Mouse (Mus musculus): ENCODE data around the gene Pan2. TPM values are rescaled to one million over a fixed set of nuclear protein-coding genes. Genes with fewer than 3 reads are reported as not detected.

The Pan2 gene
- total and polyA plus RNA-seq, 2 experiments from 2014 or later, result 13.4 to 19.0 TPM

DNA sequence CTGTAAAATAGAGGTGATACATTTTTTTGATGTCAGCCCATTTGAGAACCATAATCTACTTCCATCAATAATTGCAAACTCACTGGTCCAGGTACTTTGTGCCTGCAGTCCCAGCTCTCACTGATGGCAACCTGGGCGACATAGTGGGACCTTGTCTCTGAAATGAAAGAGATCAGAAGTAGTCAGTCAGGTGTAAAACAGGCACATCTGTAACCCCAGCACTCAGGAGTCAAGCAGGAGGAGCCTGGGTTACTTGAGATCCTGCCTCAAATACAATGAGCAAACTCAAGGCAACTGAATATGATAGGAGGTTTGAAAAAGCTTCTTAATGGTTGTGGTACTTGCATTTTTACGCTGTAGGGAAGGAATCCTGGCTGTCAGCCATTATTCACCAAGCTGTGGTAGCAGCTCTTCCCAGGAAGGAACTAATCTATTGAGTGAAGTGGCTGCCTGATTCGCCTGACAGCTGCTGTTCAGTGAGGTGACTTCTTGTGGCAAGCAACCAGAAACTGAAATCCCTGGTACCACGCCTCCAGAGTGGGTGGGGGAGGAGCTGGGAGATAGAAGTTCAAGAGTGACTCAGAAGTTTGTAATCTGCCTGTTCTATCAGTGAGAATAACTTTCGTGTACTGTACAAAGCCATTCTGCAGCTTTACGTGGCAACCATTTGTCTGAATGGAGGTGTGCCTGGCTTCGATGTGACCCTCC, 41.6 kb downstream of the Pan2 start:
- Histone ChIP-seq H3K4me1 (ENCODE audit: insufficient read depth, low read length) (no peaks in the 10 kb centered on the region), H3K27me3 (ENCODE audit: insufficient read depth, low read length) (no peaks in the 10 kb centered on the region), H3K4me3 (ENCODE audit: low read depth, low read length) (no peak overlapping the region), H3K27ac (ENCODE audit: low read depth, low read length) (no peak overlapping the region), H3K9ac (replicated peaks; ENCODE audit: low read length, poor library complexity, severe bottlenecking) (no peak overlapping the region), H3K4me2 (ENCODE audit: low read depth, low read length, poor library complexity, severe bottlenecking) (no peak overlapping the region), H3K9me3 (ENCODE audit: low read length) (no peaks in the 10 kb centered on the region), H3K36me3 (ENCODE audit: insufficient read depth, low read length) (0 out of 2 replicates have a peak, but pooled peaks cover 4% of the 10 kb centered on the region)
- DNase-seq (ENCODE audit: low spot score), result peak; percentile 82
- no peak for TF ChIP-seq CTCF (IDR thresholded peaks at IDR 0.05)
- ATAC-seq (ENCODE audit: low FRiP score), result no peak
- 50% methylated on average over 7 of the region's 7 CpGs for WGBS

DNA sequence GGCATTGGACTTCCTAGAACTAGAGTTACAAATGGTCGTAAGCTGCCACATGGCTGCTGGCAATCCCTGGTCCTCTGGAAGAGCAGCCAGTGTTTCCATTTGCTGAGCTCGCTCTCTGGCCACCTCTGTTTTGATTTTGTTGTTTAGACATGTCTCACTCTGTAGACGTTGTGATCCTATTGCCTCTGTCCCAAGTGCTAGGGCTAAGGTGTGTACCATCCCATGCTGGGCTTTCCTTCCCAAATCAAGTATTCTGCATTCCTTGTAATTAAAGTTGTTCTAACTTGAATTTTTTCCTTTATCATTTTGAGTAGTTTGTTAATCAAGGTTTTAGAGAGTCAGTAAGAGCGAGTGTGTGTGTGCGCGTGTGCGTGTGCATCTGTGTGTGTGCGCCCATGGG, 44.4 kb downstream of the Pan2 start:
- ATAC-seq (ENCODE audit: low FRiP score) (no peak), DNase-seq (ENCODE audit: low spot score) (no peak)
- H3K4me3 ChIP-seq (ENCODE audit: low read depth, low read length), result no peak overlapping the region
- H3K4me1 ChIP-seq (ENCODE audit: insufficient read depth, low read length), result no peaks in the 10 kb centered on the region
- H3K9me3 ChIP-seq (ENCODE audit: low read length), result no peaks in the 10 kb centered on the region
- H3K36me3 ChIP-seq (ENCODE audit: insufficient read depth, low read length), result peaks cover 24% of the 10 kb centered on the region
- no peak overlapping the region for H3K4me2 ChIP-seq (ENCODE audit: low read depth, low read length, poor library complexity, severe bottlenecking)
- no peak for TF ChIP-seq CTCF (IDR thresholded peaks at IDR 0.05)
- H3K27ac ChIP-seq (ENCODE audit: low read depth, low read length), result no peak overlapping the region
- no peaks in the 10 kb centered on the region for H3K27me3 ChIP-seq (ENCODE audit: insufficient read depth, low read length)
- H3K9ac ChIP-seq (replicated peaks; ENCODE audit: low read length, poor library complexity, severe bottlenecking), result no peak overlapping the region
- 91% methylated on average over 8 of the region's 8 CpGs for WGBS

DNA sequence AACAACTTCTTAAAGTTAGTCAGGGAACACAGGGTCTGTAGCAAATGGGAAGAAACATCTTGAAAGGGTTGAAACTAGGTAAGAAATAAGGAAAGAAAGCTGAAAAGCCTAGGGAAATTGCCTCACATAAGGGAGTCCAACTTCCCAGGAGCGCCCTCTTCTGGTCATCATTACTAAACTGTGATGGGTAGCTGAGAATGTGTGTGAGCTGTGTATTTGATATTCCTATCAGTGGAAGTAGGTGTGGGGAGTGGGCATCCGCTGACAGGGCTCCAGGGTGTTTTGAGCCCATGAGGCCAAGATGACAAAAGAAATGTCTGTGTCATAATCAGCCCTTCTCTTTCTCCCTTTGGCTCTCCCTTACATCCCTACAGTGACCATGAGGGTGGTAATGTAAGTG, 55.7 kb downstream of the Pan2 start:
- Histone ChIP-seq H3K36me3 (ENCODE audit: insufficient read depth, low read length) (peaks cover 70% of the 10 kb centered on the region), H3K4me1 (ENCODE audit: insufficient read depth, low read length) (no peaks in the 10 kb centered on the region), H3K9me3 (ENCODE audit: low read length) (no peaks in the 10 kb centered on the region), H3K4me3 (ENCODE audit: low read depth, low read length) (no peak overlapping the region), H3K27ac (ENCODE audit: low read depth, low read length) (no peak overlapping the region), H3K9ac (replicated peaks; ENCODE audit: low read length, poor library complexity, severe bottlenecking) (no peak overlapping the region), H3K4me2 (ENCODE audit: low read depth, low read length, poor library complexity, severe bottlenecking) (no peak overlapping the region), H3K27me3 (ENCODE audit: insufficient read depth, low read length) (no peaks in the 10 kb centered on the region)
- DNase-seq (ENCODE audit: low spot score), result peak; percentile 75
- TF ChIP-seq CTCF (IDR thresholded peaks at IDR 0.05), result peak; percentile 73
- 54% methylated on average over 2 of the region's 2 CpGs for WGBS
- no peak for ATAC-seq (ENCODE audit: low FRiP score)

DNA sequence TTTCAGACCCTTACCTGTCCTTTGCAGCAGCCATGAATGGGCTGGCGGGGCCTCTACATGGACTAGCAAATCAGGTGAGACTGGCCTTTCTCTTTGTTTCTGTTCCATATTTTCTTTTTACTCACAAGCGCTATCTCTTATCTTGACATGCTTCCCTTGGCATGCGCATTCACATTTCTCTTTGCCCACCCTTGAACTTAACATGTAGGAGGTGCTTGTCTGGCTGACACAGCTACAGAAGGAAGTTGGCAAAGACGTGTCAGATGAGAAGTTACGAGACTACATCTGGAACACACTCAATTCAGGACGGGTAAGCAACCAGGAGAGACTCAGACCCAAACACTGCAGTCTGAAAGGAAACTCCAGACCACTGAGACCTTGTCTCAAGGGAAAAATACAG, 56.1 kb downstream of the Pan2 start:
- H3K36me3 ChIP-seq (ENCODE audit: insufficient read depth, low read length), result peaks cover 66% of the 10 kb centered on the region
- ATAC-seq (ENCODE audit: low FRiP score) (no peak), DNase-seq (ENCODE audit: low spot score) (no peak)
- no peak overlapping the region for H3K27ac ChIP-seq (ENCODE audit: low read depth, low read length)
- no peak for TF ChIP-seq CTCF (IDR thresholded peaks at IDR 0.05)
- no peaks in the 10 kb centered on the region for H3K27me3 ChIP-seq (ENCODE audit: insufficient read depth, low read length)
- no peaks in the 10 kb centered on the region for H3K9me3 ChIP-seq (ENCODE audit: low read length)
- no peak overlapping the region for H3K9ac ChIP-seq (replicated peaks; ENCODE audit: low read length, poor library complexity, severe bottlenecking)
- no peak overlapping the region for H3K4me2 ChIP-seq (ENCODE audit: low read depth, low read length, poor library complexity, severe bottlenecking)
- no peaks in the 10 kb centered on the region for H3K4me1 ChIP-seq (ENCODE audit: insufficient read depth, low read length)
- H3K4me3 ChIP-seq (ENCODE audit: low read depth, low read length), result no peak overlapping the region
- WGBS, result 95% methylated on average over 6 of the region's 6 CpGs

DNA sequence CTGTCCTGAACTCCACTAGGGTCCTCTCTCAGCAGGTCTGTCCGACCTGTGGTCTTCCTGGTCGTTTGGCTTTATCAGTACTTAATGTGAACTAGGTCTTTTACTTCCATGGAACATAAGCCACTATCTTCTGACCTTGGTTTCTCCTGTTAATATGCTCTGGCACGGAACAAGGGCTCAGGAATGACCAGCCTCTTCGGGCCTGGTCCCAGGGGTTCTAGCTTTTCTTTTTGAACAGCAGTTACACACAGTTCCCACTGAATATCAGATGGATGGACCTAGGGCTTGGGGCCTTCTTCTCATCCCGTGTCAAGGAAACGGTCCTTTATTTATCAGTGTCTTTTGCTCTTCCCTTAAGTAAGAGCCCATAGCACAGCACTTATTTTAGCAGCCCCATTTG, 58.7 kb downstream of the Pan2 start:
- Histone ChIP-seq H3K4me2 (ENCODE audit: low read depth, low read length, poor library complexity, severe bottlenecking) (no peak overlapping the region), H3K9me3 (ENCODE audit: low read length) (no peaks in the 10 kb centered on the region), H3K27me3 (ENCODE audit: insufficient read depth, low read length) (no peaks in the 10 kb centered on the region), H3K4me1 (ENCODE audit: insufficient read depth, low read length) (no peaks in the 10 kb centered on the region), H3K27ac (ENCODE audit: low read depth, low read length) (no peak overlapping the region), H3K9ac (replicated peaks; ENCODE audit: low read length, poor library complexity, severe bottlenecking) (no peak overlapping the region), H3K4me3 (ENCODE audit: low read depth, low read length) (no peak overlapping the region), H3K36me3 (ENCODE audit: insufficient read depth, low read length) (peaks cover 52% of the 10 kb centered on the region)
- no peak for ATAC-seq (ENCODE audit: low FRiP score)
- DNase-seq (ENCODE audit: low spot score), result no peak
- TF ChIP-seq CTCF (IDR thresholded peaks at IDR 0.05), result no peak
- WGBS, result 93% methylated on average over 6 of the region's 6 CpGs

DNA sequence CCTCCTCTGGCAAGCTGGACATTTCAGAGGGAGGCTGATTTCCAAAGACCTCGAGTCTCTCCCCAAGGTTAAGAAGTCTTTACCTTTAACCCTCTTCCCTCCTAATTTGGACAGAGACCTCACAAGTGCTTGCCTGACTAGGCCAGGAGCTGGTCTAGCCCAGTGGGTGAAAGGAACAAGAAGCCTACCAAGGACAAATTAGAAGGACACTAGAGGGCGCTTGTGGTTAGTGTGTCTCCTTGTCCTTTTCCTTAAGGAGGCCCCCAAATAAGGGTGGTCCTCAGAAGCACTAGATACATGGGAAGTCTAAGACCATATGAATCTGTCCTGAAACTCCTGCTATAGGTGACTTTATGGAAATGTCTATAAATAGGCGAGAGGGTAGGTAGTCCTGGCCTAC, 59.4 kb downstream of the Pan2 start:
- H3K9ac ChIP-seq (replicated peaks; ENCODE audit: low read length, poor library complexity, severe bottlenecking), result no peak overlapping the region
- no peaks in the 10 kb centered on the region for H3K9me3 ChIP-seq (ENCODE audit: low read length)
- ATAC-seq (ENCODE audit: low FRiP score), result no peak
- no peaks in the 10 kb centered on the region for H3K4me1 ChIP-seq (ENCODE audit: insufficient read depth, low read length)
- peak; percentile 73 for TF ChIP-seq CTCF (IDR thresholded peaks at IDR 0.05)
- H3K4me3 ChIP-seq (ENCODE audit: low read depth, low read length), result no peak overlapping the region
- no peak overlapping the region for H3K4me2 ChIP-seq (ENCODE audit: low read depth, low read length, poor library complexity, severe bottlenecking)
- WGBS, result 44% methylated on average over 3 of the region's 3 CpGs
- peak; percentile 78 for DNase-seq (ENCODE audit: low spot score)
- peaks cover 50% of the 10 kb centered on the region for H3K36me3 ChIP-seq (ENCODE audit: insufficient read depth, low read length)
- H3K27ac ChIP-seq (ENCODE audit: low read depth, low read length), result no peak overlapping the region
- H3K27me3 ChIP-seq (ENCODE audit: insufficient read depth, low read length), result no peaks in the 10 kb centered on the region

All from midbrain, postnatal 0 days (tissue).